Mouse (Mus musculus): ENCODE data around the gene Ism1. TPM values are rescaled to one million over a fixed set of nuclear protein-coding genes. Genes with fewer than 3 reads are reported as not detected.
A peak's percentile ranks its signal among the peaks of the same experiment; 100 is the strongest.

Gene Ism1
- 0.12 and 0.13 TPM in 2 replicates for polyA plus RNA-seq (2015; fragmentation: Nextera tagmentation; extraction: Ambion mirVana)

DNA sequence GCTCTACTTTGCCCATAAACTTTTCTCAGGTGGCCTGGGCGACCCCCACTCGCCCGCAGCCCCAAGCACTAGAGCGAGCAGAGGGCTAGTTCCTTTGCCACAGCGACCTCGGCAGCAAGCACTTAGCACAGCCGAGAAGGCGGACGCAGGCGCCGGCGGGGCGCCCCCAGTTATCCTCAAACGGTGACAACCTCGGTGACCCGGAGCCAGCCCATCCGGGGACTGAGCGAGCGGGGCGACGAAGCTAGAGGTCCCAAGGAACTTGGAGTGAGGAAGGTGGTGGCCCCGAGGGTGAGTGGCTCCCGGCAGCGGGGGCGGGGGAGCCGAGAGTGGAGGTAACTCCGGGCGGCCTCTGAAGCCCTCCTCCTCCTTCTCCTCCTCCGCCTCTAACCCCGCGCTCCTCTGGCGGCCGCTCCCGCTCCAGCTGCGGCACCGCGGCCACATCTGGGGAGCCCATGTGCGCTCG, at the start of gene Ism1:
TSS of gene Ism1 (plus strand) at position 370 of the 466 bp plus-strand sequence.
- no peak for DNase-seq (ENCODE audit: low spot score)

DNA sequence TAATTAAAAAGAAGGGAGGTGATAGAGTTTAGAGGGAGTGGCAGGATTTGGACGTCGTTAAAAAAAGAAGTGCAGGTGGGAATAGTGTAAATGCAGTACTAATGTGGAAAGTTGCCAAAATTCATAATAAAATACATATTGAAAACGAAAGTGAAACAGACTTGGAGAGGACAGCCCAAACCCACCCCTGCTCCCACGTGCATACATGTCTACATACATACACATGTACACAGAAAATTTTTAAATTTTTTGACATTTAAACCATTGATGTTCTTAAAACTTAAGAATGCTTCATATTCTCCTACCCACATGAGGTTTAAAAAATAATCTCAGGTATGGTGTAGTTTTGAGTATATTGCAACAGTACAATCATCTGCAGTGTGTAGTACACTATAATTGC, 49.2 kb upstream of the Ism1 start:
- DNase-seq (ENCODE audit: low spot score): no peak

DNA sequence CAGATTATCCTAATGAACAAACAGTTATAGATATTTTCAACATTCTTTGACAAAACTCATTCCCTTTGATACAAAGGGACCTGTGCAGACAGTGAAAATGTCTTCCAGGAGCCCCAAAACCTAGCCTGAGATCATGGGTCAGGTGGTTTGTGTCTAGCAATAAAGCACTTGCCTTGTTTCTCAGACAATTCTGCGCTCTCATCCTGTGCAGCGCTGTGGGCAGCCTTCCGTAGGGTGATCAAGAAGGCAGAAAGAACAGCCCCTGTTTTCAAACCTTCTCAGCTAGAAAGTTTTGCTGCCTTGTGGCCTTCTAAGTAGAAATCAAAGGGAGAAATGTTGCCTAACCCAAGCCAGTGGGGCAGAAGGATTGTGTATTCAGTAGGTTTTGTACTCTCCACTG, 48.3 kb upstream of the Ism1 start:
- no peak for DNase-seq (ENCODE audit: low spot score)

DNA sequence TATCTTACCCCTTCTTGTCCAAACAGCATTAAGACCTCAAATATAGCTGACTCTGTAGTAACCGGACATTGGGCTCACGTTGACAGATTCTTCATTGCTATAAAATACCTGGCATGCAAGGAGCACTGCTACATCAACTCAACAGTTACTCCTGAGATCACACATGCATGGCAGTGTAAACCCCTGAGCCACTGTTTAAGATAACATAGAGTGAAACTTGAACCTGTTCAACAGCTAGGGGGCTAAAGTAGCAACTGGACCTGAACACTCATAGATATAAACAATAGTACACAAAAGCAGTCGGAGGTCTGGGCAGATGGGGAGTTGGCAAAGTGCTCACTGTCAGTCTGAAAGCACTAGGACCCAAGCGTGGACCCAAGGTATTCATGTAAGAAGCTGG, 43.5 kb upstream of the Ism1 start:
- DNase-seq (ENCODE audit: low spot score): no peak

DNA sequence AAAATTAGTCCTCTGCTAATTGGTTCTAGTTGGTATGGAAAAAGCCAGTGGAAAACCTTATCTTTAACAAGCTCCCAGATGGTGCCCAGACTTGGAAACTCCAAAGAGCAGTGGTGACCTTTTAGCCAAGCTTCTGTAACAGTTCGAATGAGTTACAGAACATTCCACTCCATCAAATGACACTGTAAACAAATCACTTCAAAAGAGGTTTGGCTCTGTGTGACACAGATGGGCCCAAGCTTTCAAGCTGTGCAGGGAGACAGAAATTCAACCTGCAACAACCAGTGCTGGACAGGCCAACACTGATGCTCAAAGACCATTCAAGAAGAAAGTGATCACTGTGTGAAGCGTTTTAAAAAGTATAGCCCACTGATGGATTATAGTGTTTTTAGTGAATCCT, 40.1 kb upstream of the Ism1 start:
- no peak for DNase-seq (ENCODE audit: low spot score)

DNA sequence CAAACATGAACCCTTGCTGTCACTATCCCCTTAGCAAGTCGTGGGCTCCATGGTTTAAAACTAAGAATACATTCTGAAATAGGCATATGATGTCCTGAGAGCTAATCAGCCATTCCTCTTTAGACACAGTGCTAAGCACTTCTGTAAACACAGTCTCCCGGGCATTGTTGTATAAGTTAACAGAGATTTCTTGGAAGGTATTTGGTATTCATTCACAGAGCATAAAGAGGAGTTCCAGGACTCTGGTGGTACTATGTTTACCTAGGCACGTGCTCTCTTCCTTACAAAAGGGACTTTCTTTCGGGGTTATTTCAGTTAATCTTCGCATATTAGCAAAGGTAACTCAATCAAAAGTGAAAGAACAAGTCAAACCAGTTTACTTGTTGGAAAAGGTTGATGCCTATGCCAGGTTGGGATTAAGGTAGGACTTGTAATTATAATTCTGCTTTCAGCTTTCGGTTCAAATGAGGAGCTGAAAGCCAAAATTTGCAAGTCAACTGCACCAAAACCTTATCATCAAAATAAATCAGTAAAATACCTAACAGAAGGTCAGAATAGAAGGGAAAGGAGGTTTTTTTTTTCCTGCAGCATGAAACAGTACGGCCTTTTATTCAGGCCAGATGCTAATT, 36.1 kb upstream of the Ism1 start:
- DNase-seq (ENCODE audit: low spot score): no peak

DNA sequence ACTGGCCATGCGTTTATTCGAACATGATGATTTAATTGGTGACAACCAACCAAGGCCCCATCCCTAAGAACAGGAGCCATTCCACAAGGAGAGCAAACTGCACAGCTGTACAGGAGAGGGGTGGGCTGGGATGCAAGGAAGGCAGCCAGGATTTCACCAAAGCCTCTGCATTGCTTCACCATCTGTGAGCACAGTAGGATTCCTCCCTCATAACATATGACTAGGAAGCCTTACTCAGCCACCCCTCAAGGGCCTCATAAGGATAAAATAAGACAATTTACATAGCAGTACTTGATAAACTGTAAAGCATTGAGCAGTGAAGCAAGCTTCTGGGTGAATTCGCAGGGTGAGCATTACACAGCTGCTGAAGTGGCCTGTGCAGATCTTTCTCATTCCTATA, 28.5 kb upstream of the Ism1 start:
- DNase-seq (ENCODE audit: low spot score): no peak

DNA sequence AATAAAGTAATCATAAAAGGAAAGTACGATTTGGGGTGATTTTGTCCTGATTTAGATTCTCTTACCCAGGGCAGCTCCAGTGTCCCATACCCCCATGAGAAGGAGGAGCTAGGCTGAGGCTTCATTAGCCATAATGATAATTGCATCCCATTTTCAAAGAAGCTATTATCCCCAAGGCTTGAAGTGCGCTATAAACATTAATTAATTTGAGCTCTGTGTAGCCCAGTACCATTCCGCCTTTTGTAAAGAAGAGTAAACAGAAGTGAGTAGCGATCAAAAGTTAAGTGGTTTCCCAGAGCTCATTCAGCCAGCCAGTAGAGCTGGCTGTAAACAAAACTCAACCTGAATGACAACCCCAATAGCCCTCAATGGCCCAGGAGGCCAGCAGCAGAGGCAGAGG, 21.2 kb upstream of the Ism1 start:
- DNase-seq (ENCODE audit: low spot score): no peak

DNA sequence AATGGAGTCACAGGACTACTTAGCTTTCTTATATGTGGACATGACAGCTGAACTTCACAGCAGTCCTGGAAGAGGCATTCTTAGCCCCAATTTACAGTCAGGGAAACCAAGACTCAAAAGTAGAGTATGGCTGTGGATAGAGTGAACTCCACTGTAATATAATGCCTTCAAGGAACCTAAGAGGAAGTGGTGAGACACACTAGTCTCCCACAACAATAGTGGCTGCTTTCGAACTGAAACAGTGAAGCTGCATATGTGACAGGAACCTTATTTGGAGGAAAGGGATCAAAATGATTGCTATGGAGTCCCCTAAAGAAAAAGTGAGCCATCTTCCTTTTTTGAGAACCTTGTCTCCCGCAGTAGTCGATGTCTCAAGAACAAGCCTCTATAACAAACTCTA, 6.1 kb upstream of the Ism1 start:
- DNase-seq (ENCODE audit: low spot score): no peak

DNA sequence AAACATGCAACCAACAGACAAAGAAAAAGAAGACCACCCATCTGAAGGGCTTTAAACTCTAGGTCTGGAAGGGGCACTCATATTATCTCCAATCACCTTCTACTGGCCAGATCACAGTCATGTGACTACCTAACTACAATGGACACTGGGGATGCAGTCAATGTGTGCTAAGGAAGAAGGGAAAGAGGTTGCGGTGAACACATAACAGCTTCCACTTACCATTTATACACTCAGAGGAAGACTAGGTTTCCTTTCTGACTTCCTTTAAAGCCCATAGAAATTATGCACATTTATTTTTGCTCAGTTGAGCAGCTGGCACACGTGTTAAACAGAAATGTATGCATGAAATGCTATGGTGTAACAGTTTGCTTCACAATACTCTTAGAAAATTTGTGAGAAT, 5.6 kb upstream of the Ism1 start:
- DNase-seq (ENCODE audit: low spot score): no peak

DNA sequence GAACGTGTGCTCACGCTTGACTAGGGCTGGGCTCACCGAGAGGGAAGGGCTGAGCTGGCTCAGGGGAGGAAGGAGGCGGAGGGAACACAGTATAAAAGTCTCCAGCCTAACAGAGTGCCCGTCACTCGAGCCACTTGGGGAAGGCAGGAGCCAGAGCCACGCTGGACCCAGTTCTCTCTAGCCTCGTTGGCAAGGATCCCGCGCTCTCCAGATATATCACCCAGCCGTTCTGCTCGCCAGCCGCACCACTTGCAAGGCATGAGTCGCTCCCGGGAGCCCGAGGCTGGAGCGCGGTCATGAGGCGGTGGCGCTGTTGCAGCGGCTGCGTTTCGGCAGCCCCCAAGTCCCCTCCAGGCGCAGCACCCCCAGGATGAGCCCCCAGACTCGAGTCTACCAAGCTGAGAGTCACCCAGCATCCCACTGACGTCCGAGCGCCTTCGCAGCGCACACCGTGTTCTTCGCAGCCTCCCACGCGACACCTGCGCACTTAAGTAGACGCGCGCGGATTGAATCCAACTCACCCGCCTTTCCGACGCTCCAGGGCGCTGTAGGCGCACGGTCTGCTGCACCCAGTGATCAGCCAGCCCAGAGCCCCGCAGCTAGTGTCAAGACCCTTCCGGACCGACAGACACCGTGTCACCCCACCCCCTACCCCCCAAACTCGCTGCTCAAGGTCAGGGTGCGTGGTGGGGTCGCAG, 764 bp upstream of the Ism1 start:
- no peak for DNase-seq (ENCODE audit: low spot score)

DNA sequence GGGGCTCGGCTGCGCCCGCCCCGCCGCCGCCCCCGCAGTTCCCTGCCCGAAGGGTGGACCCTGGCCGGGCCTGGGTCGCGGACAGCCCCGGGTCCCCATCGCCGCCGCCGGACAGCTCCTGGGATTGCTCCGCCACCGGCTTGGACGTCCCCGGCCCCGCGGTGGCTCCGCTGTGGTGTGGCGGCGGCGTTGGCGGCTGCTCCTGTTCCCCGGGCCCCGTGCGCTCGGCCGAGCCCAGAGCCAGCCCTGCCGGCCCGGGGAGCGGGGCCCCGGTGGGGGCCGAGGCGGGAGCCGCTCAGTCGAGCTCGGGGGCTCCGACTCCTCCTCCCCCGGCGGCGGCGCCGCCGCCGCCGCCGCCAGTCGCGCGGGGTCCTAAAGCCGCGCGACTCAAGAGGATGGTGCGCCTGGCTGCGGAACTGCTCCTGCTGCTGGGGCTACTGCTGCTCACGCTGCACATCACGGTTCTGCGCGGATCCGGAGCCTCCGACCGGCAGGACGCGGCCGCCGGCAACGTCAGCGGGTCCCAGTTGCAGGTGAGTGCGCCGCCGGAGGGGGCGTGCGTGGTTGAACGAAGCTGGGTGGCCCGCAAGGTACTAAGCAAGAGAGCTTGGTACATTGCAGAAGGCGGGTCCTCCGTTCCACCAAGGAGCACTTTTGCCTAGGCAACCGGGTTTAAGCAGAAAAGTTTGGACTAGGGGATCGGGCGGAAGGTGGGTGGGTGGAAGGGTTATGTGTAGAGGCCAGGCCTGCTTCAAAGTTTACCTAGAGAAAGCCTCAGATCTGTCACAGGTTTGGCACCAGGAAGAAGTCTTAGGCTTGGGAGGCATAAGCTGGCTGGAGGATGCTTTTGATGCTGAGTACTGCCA, 530 bp downstream of the Ism1 start:
- peak; percentile 21 for DNase-seq (ENCODE audit: low spot score)

DNA sequence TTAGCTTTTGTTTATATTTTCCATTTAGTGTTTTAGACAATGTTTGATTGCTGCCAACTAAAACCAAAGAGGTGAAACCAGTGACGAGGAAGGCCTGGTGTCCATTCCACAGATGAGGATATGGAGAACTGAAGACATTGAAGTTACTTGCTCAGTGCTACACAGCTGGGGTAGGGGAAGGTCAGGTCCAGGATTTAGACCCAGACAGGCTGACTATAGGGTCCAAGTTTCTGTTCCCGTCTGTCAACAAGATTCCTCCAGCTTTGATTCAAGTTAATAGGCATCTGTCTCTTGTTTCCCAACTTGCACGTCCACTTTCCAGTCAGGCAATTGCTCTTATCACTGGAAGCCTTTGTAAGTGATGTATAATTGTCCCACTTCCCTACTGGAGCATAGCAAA, 4.6 kb downstream of the Ism1 start:
- no peak for DNase-seq (ENCODE audit: low spot score)

DNA sequence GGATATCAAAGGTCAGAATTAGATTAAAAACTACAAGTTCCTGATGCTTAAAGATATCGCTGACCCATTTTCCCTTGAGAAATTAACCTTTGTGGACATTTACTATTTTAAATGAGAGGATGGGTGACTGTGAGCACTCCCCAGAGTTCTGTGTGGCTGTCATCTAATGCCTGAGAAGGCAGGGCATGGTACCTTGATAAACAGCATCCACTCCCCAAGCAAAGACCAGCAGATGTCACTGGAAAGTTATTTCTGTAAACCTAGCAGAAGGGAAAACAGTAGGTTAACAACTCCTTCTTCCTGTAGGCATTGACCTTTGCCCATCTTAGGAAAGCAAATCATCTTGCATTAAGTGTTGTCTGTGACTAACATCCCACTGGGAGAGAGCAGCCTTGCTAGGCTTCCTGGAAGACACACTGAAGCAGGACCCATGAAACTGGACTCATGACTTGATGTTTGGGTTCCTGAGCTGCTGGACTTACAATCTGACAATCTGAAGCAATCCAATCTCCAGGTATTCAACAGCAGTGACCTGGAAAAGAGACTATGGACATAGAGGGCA, 11.5 kb downstream of the Ism1 start:
- DNase-seq (ENCODE audit: low spot score): no peak

DNA sequence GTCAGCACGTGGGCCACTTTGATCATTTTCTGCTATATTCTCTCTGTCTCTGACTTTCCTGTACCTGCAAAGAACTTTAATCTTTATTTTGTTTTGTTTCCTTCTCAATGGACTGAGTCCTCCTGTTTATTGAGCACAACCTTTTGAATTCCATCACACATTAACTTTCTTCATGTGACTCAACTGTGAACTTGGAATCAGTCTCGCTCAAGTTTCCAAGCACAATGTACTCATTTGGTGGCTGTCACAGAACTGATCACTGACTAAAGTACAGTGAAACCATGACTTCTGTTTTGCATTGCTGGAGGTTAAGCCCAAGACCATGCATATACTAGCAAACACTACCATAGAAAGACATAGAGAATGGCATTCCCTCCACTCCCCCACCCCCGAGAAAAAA, 15.5 kb downstream of the Ism1 start:
- no peak for DNase-seq (ENCODE audit: low spot score)

DNA sequence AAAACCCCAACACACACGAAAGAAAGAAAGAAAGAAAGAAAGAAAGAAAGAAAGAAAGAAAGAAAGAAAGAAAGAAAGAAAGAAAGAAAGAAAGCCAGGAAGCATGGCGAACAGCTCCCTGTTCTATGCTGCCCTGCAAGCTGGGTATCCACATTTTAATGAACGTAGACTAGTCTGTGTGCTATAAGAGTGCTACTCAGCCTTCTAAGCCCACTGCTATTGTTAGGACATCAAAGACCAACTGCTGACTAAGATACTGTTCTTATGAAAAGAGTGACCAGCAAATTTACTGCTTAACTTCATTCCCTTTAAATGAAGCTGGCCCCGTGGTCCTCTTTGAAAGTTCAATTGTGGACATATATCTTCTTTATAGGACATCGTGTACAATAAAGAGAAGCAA, 16.7 kb downstream of the Ism1 start:
- DNase-seq (ENCODE audit: low spot score): no peak

DNA sequence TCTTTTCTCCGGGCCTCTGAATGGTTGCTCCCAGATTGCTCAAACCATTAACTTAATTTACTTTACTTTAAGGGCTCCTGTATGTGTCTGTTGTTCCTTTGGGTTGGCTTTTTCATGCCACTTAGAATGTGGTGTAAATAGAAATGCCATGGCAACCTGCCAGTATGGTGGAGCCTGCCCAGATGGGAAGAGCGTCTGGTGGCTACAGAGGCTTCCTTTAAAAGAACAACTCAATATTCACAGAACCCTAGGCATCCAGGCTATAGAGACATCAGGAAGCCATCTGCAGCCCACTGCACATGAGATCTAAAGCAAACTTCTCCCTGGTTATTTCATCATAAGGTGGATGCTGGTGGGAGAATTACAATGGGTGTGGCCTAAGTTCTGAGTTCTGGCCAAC, 18.6 kb downstream of the Ism1 start:
- no peak for DNase-seq (ENCODE audit: low spot score)

DNA sequence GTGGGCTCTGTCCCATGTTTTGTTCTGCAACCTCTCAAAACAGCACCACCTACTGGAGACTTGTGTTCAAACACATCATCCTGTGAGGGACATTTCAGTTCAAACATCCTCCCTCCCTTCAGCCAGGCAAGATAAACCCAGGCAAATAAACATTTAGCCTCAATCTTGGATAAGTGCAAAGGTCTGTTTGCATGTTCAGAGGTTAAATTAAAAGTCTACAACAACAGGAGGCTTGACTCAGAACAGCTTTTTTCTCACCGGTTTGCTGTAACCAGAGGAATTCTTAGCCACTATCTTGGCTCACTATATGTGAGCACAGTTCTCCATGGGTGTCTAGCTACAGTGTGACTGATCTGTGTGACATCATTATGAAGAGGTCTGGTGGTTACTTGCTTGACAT, 22.6 kb downstream of the Ism1 start:
- DNase-seq (ENCODE audit: low spot score): no peak

DNA sequence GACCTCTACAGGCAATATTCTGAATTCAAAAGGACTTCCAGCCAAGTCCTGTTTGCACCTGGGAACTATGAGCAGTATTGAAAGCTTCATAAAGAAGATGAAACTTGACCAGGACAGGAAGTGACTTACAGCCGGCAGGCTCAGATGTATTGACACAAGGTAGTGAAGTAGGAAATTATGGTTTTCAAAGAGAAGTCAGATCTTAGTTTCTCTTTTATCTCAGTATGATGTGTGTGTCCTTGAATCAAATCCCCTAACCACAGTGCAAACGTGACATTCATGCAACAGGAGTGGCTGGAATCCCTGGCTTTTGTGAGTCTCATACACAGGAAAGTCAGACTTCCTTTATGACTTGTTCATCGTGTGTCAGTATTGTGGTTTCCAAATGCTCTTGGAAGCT, 27.0 kb downstream of the Ism1 start:
- no peak for DNase-seq (ENCODE audit: low spot score)

DNA sequence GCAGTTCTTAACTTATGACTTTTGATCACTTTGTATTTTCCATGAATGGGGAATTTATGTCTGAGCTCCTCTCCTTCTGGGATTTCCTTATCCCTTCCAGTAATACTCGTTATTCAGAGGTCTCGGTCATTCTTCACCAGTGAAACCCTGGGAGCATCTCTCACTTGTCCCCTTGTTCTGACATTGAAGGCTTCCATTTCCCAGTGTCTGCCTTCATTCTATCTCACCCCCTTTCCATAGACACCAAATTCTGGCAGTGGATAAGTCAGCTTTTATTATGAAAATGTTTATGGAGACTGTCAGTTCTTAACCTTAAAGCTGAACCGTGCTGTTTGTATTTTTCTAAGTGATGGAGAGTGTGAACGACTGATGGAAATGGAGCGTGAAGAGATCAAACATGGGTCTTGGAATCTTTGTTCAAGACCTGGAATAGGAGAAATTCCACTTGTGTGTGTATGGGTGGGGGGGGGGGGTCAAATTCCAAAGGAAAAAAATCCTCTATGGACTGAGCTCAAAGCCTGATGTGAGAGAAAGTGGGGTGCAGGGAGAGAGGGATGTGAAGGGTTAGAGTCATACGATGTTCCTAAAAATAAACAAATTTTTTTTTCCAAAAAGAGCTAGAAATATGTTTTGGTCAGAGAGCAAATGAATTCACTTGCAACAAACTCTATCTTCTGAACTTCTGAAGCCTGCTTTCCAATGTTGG, 30.4 kb downstream of the Ism1 start:
- DNase-seq (ENCODE audit: low spot score): no peak

DNA sequence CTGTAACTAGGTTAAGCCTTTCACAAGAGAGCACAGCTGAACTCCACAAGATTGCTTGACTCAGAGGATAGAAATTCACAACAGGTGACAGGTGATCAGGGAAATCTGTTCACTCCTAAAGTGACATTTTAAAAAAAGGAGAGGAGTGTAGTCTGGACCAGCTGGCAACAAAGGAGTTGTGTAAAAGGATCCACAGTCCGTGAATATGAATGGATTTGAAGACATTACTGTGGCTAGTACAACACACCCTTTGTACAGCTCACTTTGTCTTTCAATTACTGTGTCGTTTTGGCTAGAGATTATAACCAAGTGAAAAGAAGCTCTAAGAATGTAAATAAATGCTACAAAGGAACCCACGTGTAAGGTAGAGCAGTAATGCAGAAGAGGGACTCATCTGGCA, 33.7 kb downstream of the Ism1 start:
- no peak for DNase-seq (ENCODE audit: low spot score)
